Mouse (Mus musculus): Measurements from ENCODE around the gene Endod1. TPM values are rescaled to one million over a fixed set of nuclear protein-coding genes. Genes with fewer than 3 reads are reported as not detected.

Gene Endod1
- polyA plus RNA-seq (2012; rRNA removed), result 697 and 1,273 TPM in 2 replicates

GRCm38 (mm10) chr9:14381353-14382055 lies at the start of gene Endod1:
Gene Endod1 (minus strand): TSS chr9:14381507.

Other genes starting within 250 kb of the Endod1 start
- 9.1 and 11.2 TPM in 2 replicates for gene Sesn3, start 106.4 kb downstream of the Endod1 start, polyA plus RNA-seq (2012; rRNA removed)
- gene Kdm4d, start 119.0 kb upstream of the Endod1 start, polyA plus RNA-seq (2012; rRNA removed), result 0.07 and 0.13 TPM in 2 replicates
- 4.0 and 8.0 TPM in 2 replicates for gene Cwc15, start 119.1 kb upstream of the Endod1 start, polyA plus RNA-seq (2012; rRNA removed)

All from colon, adult 2 months (tissue).